Comparison of ENCODE assay signal across 8 mouse cellular contexts in the genomic region with DNA sequence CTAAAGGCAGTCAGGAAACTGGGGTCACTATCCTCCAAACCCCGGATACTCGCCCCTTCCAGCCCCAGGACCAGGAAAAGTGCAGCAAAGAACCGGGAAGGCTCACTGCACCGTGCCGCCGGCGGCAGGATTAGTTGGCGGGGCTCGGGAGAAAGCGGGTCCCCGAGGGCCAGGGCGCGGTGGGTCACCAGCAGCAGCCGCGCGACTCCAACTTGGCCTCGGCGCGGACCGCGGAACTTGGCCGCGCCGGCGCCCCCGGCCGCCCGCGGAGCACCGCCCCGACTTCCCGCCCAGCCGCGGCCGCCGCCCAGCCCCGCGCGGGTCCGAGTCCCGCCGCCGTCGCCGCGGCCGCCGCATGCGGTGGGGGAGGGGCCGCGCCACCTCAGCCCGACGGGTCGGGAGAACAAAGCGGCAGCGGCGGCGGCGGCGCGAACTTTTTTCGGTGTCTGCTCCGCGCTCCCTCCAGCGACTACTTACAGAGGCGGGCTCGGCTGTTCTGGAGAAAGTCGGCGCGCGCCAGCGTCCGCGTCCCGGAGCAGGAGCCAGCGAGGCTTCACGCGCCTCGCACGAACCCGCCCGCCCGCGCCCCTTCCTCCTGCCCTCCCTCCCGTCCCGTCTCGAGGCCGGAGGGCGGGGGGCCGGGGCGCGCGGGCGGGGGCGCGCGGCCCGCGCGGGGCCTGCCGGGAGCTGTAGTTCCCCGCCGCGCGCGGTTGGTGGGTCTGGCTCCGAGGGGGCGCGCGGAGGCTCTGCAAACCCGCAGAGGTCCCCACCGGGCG. TPM values are rescaled to one million over a fixed set of nuclear protein-coding genes. Genes with fewer than 3 reads are reported as not detected.
DNase-seq lines count a peak whose midpoint lies in the region; ATAC-seq and TF ChIP-seq lines count a peak whose summit lies in the region.

Gene Prkd3, minus strand, starts transcription at position 609 of the 776 bp plus-strand sequence.

- peak; percentile 51; the same call in 1 of the 2 replicates for TF ChIP-seq POLR2A in liver, adult 2 months (IDR thresholded peaks at IDR 0.05; ENCODE audit: extremely low read depth, insufficient read depth, low read length)

- H3K36me3 ChIP-seq in heart, embryonic 12.5 days, result no peaks in the 10 kb centered on the region
- H3K36me3 ChIP-seq in kidney, embryonic 15.5 days, result no peaks in the 10 kb centered on the region
- H3K36me3 ChIP-seq in liver, adult 2 months (ENCODE audit: control insufficient read depth, insufficient read depth, low read length), result no peaks in the 10 kb centered on the region; the same call in 1 of the 2 replicates
- no peaks in the 10 kb centered on the region for H3K36me3 ChIP-seq in midbrain, postnatal 0 days (ENCODE audit: insufficient read depth, low read length)

- H3K4me2 ChIP-seq in heart, embryonic 12.5 days, result peak within 1 kb of the TSS; percentile 74
- H3K4me2 ChIP-seq in kidney, embryonic 15.5 days, result peak within 1 kb of the TSS; percentile 90
- H3K4me2 ChIP-seq in midbrain, postnatal 0 days (ENCODE audit: low read depth, low read length, poor library complexity, severe bottlenecking), result peak within 1 kb of the TSS; percentile 78

- no peaks in the 10 kb centered on the region for H3K27me3 ChIP-seq in heart, embryonic 12.5 days (replicated peaks)
- peaks cover 8% of the 10 kb centered on the region; the same call in 1 of the 2 replicates for H3K27me3 ChIP-seq in kidney, embryonic 15.5 days
- H3K27me3 ChIP-seq in liver, adult 2 months (ENCODE audit: control insufficient read depth, insufficient read depth, low read length), result no peaks in the 10 kb centered on the region
- H3K27me3 ChIP-seq in midbrain, postnatal 0 days (ENCODE audit: insufficient read depth, low read length), result no peaks in the 10 kb centered on the region

- H3K27ac ChIP-seq in heart, embryonic 12.5 days (ENCODE audit: poor library complexity, severe bottlenecking), result peak within 1 kb of the TSS; percentile 94
- H3K27ac ChIP-seq in kidney, embryonic 15.5 days, result peak within 1 kb of the TSS; percentile 91
- peak within 1 kb of the TSS; percentile 84 for H3K27ac ChIP-seq in liver, adult 2 months (replicated peaks; ENCODE audit: insufficient read depth, low read depth, low read length)
- peak within 1 kb of the TSS; percentile 55; the same call in 1 of the 2 replicates for H3K27ac ChIP-seq in midbrain, postnatal 0 days (ENCODE audit: low read depth, low read length)

- peak within 1 kb of the TSS; percentile 89 for H3K9ac ChIP-seq in heart, embryonic 12.5 days
- H3K9ac ChIP-seq in kidney, embryonic 15.5 days, result peak within 1 kb of the TSS; percentile 88
- peak within 1 kb of the TSS; percentile 85 for H3K9ac ChIP-seq in liver, adult 2 months (ENCODE audit: low read depth, low read length)
- H3K9ac ChIP-seq in midbrain, postnatal 0 days (replicated peaks; ENCODE audit: low read length, poor library complexity, severe bottlenecking), result peak within 1 kb of the TSS; percentile 62

- TF ChIP-seq CTCF in liver, adult 2 months (IDR thresholded peaks at IDR 0.05; ENCODE audit: low read depth, low read length), result no peak
- TF ChIP-seq CTCF in midbrain, postnatal 0 days (IDR thresholded peaks at IDR 0.05), result no peak

- WGBS in heart, embryonic 12.5 days, result 3% methylated on average over 106 of the region's 113 CpGs
- WGBS in kidney, embryonic 15.5 days, result under 1% methylated on average over 89 of the region's 113 CpGs
- WGBS in liver, adult 2 months, result 1% methylated on average over 97 of the region's 113 CpGs
- WGBS in midbrain, postnatal 0 days, result under 1% methylated on average over 50 of the region's 113 CpGs

- peak; percentile 33 for DNase-seq in 3134 (ENCODE audit: extremely low read depth, insufficient read length, low spot score)
- DNase-seq in adrenal gland, postnatal 14 days, result peak; percentile 78
- DNase-seq in liver, adult 2 months (ENCODE audit: extremely low read depth, low read depth, low spot score), result no peak
- DNase-seq in midbrain, postnatal 0 days (ENCODE audit: low spot score), result peak; percentile 68
- peak; percentile 56 to 80 for DNase-seq in spleen, postnatal 4 days (ENCODE audit: low spot score in 2 of 2)

- H3K9me3 ChIP-seq in heart, embryonic 12.5 days (replicated peaks), result no peaks in the 10 kb centered on the region
- no peaks in the 10 kb centered on the region for H3K9me3 ChIP-seq in kidney, embryonic 15.5 days (replicated peaks)
- no peaks in the 10 kb centered on the region for H3K9me3 ChIP-seq in midbrain, postnatal 0 days (ENCODE audit: low read length)

- H3K4me3 ChIP-seq in heart, embryonic 12.5 days, result peak within 1 kb of the TSS; percentile 77
- peak within 1 kb of the TSS; percentile 84 for H3K4me3 ChIP-seq in kidney, embryonic 15.5 days (replicated peaks)
- H3K4me3 ChIP-seq in liver, adult 2 months (ENCODE audit: insufficient read depth, low read depth, low read length), result peak within 1 kb of the TSS; percentile 79
- H3K4me3 ChIP-seq in midbrain, postnatal 0 days (ENCODE audit: low read depth, low read length), result peak within 1 kb of the TSS; percentile 78

- H3K4me1 ChIP-seq in heart, embryonic 12.5 days (replicated peaks), result peaks cover 22% of the 10 kb centered on the region
- peaks cover 28% of the 10 kb centered on the region for H3K4me1 ChIP-seq in kidney, embryonic 15.5 days
- peaks cover 6% of the 10 kb centered on the region for H3K4me1 ChIP-seq in liver, adult 2 months (ENCODE audit: control insufficient read depth, insufficient read depth, low read length)
- no peaks in the 10 kb centered on the region for H3K4me1 ChIP-seq in midbrain, postnatal 0 days (ENCODE audit: insufficient read depth, low read length)

- ATAC-seq in erythroid progenitor cell, adult 5-6 weeks (replicated peaks; ENCODE audit: low FRiP score, poor library complexity, severe bottlenecking), result peak; percentile 52
- peak; percentile 91 for ATAC-seq in heart, embryonic 12.5 days (ENCODE audit: insufficient number of reproducible peaks, low FRiP score)
- ATAC-seq in kidney, embryonic 15.5 days (replicated peaks; ENCODE audit: low FRiP score), result peak; percentile 96
- ATAC-seq in midbrain, postnatal 0 days (ENCODE audit: low FRiP score), result peak; percentile 89

- peaks cover 13% of the 10 kb centered on the region; the same call in 1 of the 2 replicates for H3K79me2 ChIP-seq in liver, adult 2 months (ENCODE audit: control insufficient read depth, insufficient read depth, low read length)

RNA-seq across cellular contexts. Expression of gene Prkd3, which starts in this region (rescaled TPM):
- total RNA-seq in adrenal gland, postnatal 14 days (2021), result 35.5 and 39.6 TPM in 2 replicates
- total RNA-seq in erythroid progenitor cell, adult 5-6 weeks (2015; ENCODE audit: low replicate concordance), result 9.6 and 9.7 TPM in 2 replicates
- total RNA-seq in erythroid progenitor cell, adult 5-6 weeks (2017; ENCODE audit: low replicate concordance), result 6.7 and 7.8 TPM in 2 replicates
- 35.4 and 37.5 TPM in 2 replicates for polyA plus RNA-seq in heart, embryonic 12.5 days (2016; fragmentation: Nextera tagmentation; extraction: Ambion mirVana)
- polyA plus RNA-seq in kidney, embryonic 15.5 days (2015; fragmentation: Nextera tagmentation; extraction: Ambion mirVana), result 39.1 and 39.7 TPM in 2 replicates
- total RNA-seq in liver, adult 2 months (2014; rRNA removed), result 191 and 211 TPM in 2 replicates
- polyA plus RNA-seq in liver, adult 2 months (2012; rRNA removed), result 71.8 and 79.6 TPM in 2 replicates
- 15.5 and 20.1 TPM in 2 replicates for total RNA-seq in midbrain, postnatal 0 days (2014; rRNA removed)
- polyA plus RNA-seq in midbrain, postnatal 0 days (2015; fragmentation: Nextera tagmentation; extraction: Ambion mirVana), result 4.9 and 5.9 TPM in 2 replicates
